Mouse (Mus musculus) myocyte (in vitro differentiated cells): Measurements from ENCODE around the gene Osbpl11.

Source experiments
- CEBPB ChIP-seq: IDR thresholded peaks from 2 replicates; pipeline ENCODE4 v1.6.1; 2011; ENCODE audit warnings: mild to moderate bottlenecking, moderate library complexity; ENCODE audit not compliant: poor library complexity, insufficient read depth, severe bottlenecking
- E2F4 ChIP-seq: IDR thresholded peaks from one replicate; pipeline ENCODE4 v1.6.1; 2011; ENCODE audit warnings: mild to moderate bottlenecking, control low read depth, moderate library complexity; ENCODE audit not compliant: insufficient read depth
- MAX ChIP-seq: IDR thresholded peaks from one replicate; pipeline ENCODE4 v1.6.1; 2011; ENCODE audit warnings: low read depth, mild to moderate bottlenecking, control low read depth
- MYOD1 ChIP-seq, 3 experiments: IDR thresholded peaks; one replicate each; pipeline ENCODE4 v1.6.1; 2011; ENCODE audit warnings: control low read depth in 2 of 3, low read depth in 2 of 3, mild to moderate bottlenecking in 2 of 3, moderate library complexity in 1 of 3; ENCODE audit not compliant: insufficient read length in 2 of 3, control insufficient read depth in 1 of 3
- MYOG ChIP-seq, 3 experiments: IDR thresholded peaks; one replicate each; pipeline ENCODE4 v1.6.1; 2011; ENCODE audit warnings: control low read depth in 2 of 3, low read depth in 2 of 3, mild to moderate bottlenecking in 2 of 3; ENCODE audit not compliant: insufficient read length in 2 of 3, control insufficient read depth in 1 of 3, insufficient read depth in 1 of 3
- POLR2A ChIP-seq: IDR thresholded peaks from one replicate; pipeline ENCODE4 v1.6.1; 2011; ENCODE audit warnings: low read depth, mild to moderate bottlenecking, control low read depth, moderate library complexity; ENCODE audit not compliant: insufficient read length
- POLR2AphosphoS2 ChIP-seq: IDR thresholded peaks from one replicate; pipeline ENCODE4 v1.6.1; 2011; ENCODE audit warnings: low read depth, control low read depth; ENCODE audit not compliant: insufficient read length
- SRF ChIP-seq: IDR thresholded peaks from one replicate; pipeline ENCODE4 v1.6.1; 2011; ENCODE audit warnings: low read depth; ENCODE audit not compliant: control insufficient read depth, insufficient read length
- TCF12 ChIP-seq: IDR thresholded peaks from one replicate; pipeline ENCODE4 v1.6.1; 2011; ENCODE audit warnings: mild to moderate bottlenecking, control low read depth; ENCODE audit not compliant: poor library complexity, insufficient read depth, severe bottlenecking
- TCF3 ChIP-seq: IDR thresholded peaks from one replicate; pipeline ENCODE4 v1.6.1; 2011; ENCODE audit warnings: low read depth, control low read depth; ENCODE audit not compliant: insufficient read length
- USF1 ChIP-seq: IDR thresholded peaks from one replicate; pipeline ENCODE4 v1.6.1; 2011; ENCODE audit warnings: low read depth, mild to moderate bottlenecking, control low read depth, moderate library complexity

DNA sequence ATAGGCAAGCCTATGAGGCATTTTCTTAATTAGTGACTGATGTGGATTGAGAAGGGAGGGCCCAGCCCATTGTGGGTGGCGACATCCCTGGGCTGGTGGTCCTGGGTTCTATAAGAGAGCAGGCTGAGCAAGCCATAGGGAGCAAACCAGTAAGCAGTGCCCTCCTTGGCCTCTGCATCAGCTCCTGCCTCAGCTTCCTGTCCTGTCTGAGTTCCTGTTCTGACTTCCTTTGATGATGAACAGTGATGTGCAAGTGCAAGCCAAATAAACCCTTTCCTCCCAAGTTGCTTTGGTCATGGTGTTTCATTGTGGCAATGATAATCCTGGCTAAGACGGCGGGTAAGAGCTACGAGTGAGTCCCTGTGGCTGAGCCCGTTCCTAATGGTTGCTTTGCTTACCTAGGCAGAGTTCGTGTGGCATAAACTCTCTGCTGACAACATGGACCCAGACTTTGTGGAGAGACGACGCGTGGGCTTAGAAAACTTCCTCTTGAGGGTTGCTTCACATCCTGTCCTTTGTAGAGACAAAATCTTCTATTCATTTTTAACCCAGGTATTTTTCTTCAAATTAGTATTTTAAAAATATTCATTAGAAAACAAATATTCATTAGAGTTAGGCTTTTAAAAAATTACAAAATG is 82.9 kb downstream of the Osbpl11 start:
- no peak for TF ChIP-seq CEBPB
- TF ChIP-seq E2F4, result no peak
- no peak for TF ChIP-seq POLR2AphosphoS2
- TF ChIP-seq USF1, result no peak
- TF ChIP-seq TCF12, result no peak
- no peak for TF ChIP-seq POLR2A
- no peak for TF ChIP-seq MAX
- no peak for TF ChIP-seq TCF3
- TF ChIP-seq MYOG (IDR thresholded peaks at IDR 0.05; ENCODE audit: control insufficient read depth in 1 of 3, insufficient read depth in 1 of 3, insufficient read length in 2 of 3, low read depth in 2 of 3), result no peak
- TF ChIP-seq SRF, result no peak
- no peak for TF ChIP-seq MYOD1 (IDR thresholded peaks at IDR 0.05; ENCODE audit: control insufficient read depth in 1 of 3, insufficient read length in 2 of 3, low read depth in 2 of 3)
